Mouse (Mus musculus): ENCODE measurements around the gene Gnl2. TPM values are rescaled to one million over a fixed set of nuclear protein-coding genes. Genes with fewer than 3 reads are reported as not detected.

The Gnl2 gene
- polyA plus RNA-seq, 1 experiment from 2014 or later = 80.7 TPM

- 0 out of 2 replicates have a peak, but pooled peaks have one; percentile 42 for ATAC-seq (ENCODE audit: insufficient read depth)
- 47% methylated on average over 5 of the region's 5 CpGs for WGBS
- no peak for TF ChIP-seq CTCF (IDR thresholded peaks at IDR 0.05; ENCODE audit: low read depth)
- DNase-seq = no peak
- H3K4me2 ChIP-seq = no peak overlapping the region
- H3K36me3 ChIP-seq (ENCODE audit: insufficient read depth) = peaks cover 34% of the 10 kb centered on the region
- H3K9me3 ChIP-seq (ENCODE audit: low read depth, low read length) = no peaks in the 10 kb centered on the region
- H3K27me3 ChIP-seq (ENCODE audit: insufficient read depth, low read length) = no peaks in the 10 kb centered on the region
- no peak overlapping the region for H3K27ac ChIP-seq (ENCODE audit: low read depth)
- H3K4me3 ChIP-seq (ENCODE audit: low read depth, low read length) = no peak overlapping the region
- H3K9ac ChIP-seq = no peak overlapping the region
- no peaks in the 10 kb centered on the region for H3K4me1 ChIP-seq (ENCODE audit: insufficient read depth)
These were observed 41.6 kb downstream of the Gnl2 start for GRCm38 (mm10) chr4:125058033-125058432.

- Histone ChIP-seq H3K9ac (no peak overlapping the region), H3K4me2 (peak overlapping the region; percentile 52), H3K27me3 (ENCODE audit: insufficient read depth, low read length) (no peaks in the 10 kb centered on the region), H3K9me3 (ENCODE audit: low read depth, low read length) (no peaks in the 10 kb centered on the region), H3K4me1 (ENCODE audit: insufficient read depth) (no peaks in the 10 kb centered on the region), H3K27ac (ENCODE audit: low read depth) (no peak overlapping the region), H3K36me3 (ENCODE audit: insufficient read depth) (peaks cover 24% of the 10 kb centered on the region), H3K4me3 (ENCODE audit: low read depth, low read length) (no peak overlapping the region)
- WGBS = 2% methylated on average over 8 of the region's 8 CpGs
- DNase-seq = peak; percentile 86
- peak; percentile 90 for ATAC-seq (ENCODE audit: insufficient read depth)
- peak; percentile 90 for TF ChIP-seq CTCF (IDR thresholded peaks at IDR 0.05; ENCODE audit: low read depth)
These were observed 42.6 kb downstream of the Gnl2 start for GRCm38 (mm10) chr4:125059025-125059424.

- no peak overlapping the region for H3K4me3 ChIP-seq (ENCODE audit: low read depth, low read length)
- H3K4me2 ChIP-seq = no peak overlapping the region
- peaks cover 7% of the 10 kb centered on the region; the same call in 1 of the 2 replicates for H3K36me3 ChIP-seq (ENCODE audit: insufficient read depth)
- no peak overlapping the region for H3K9ac ChIP-seq
- 0 out of 2 replicates have a peak, but pooled peaks cover 6% of the 10 kb centered on the region for H3K4me1 ChIP-seq (ENCODE audit: insufficient read depth)
- 66% methylated on average over 8 of the region's 8 CpGs for WGBS
- no peaks in the 10 kb centered on the region for H3K9me3 ChIP-seq (ENCODE audit: low read depth, low read length)
- no peak for DNase-seq
- ATAC-seq (ENCODE audit: insufficient read depth) = no peak
- no peak overlapping the region for H3K27ac ChIP-seq (ENCODE audit: low read depth)
- no peak for TF ChIP-seq CTCF (IDR thresholded peaks at IDR 0.05; ENCODE audit: low read depth)
- no peaks in the 10 kb centered on the region for H3K27me3 ChIP-seq (ENCODE audit: insufficient read depth, low read length)
These were observed 47.4 kb downstream of the Gnl2 start for GRCm38 (mm10) chr4:125063829-125064228.

- H3K27ac ChIP-seq (ENCODE audit: low read depth) = peak within 1 kb of the TSS; percentile 50; the same call in 1 of the 2 replicates
- peak within 1 kb of the TSS; percentile 77 for H3K4me2 ChIP-seq
- no peak for TF ChIP-seq CTCF (IDR thresholded peaks at IDR 0.05; ENCODE audit: low read depth)
- peak within 1 kb of the TSS; percentile 74 for H3K9ac ChIP-seq
- peaks cover 25% of the 10 kb centered on the region for H3K36me3 ChIP-seq (ENCODE audit: insufficient read depth)
- no peaks in the 10 kb centered on the region for H3K9me3 ChIP-seq (ENCODE audit: low read depth, low read length)
- no peaks in the 10 kb centered on the region for H3K27me3 ChIP-seq (ENCODE audit: insufficient read depth, low read length)
- peak within 1 kb of the TSS; percentile 84 for H3K4me3 ChIP-seq (ENCODE audit: low read depth, low read length)
- DNase-seq (peak; percentile 85), ATAC-seq (ENCODE audit: insufficient read depth) (peak; percentile 58)
- H3K4me1 ChIP-seq (ENCODE audit: insufficient read depth) = 0 out of 2 replicates have a peak, but pooled peaks cover 6% of the 10 kb centered on the region
- 2% methylated on average over 26 of the region's 26 CpGs for WGBS
These were observed 49.3 kb downstream of the Gnl2 start, which contains the start of gene Dnali1 for GRCm38 (mm10) chr4:125065517-125066307. Dnali1 (minus strand) TSS chr4:125065703.

GRCm38 (mm10) chr4:125066490-125067370, 50.3 kb downstream of the Gnl2 start, which contains the start of gene Snip1:
Snip1 (plus strand) TSS chr4:125066672.
- peak within 1 kb of the TSS; percentile 77 for H3K4me2 ChIP-seq
- peak within 1 kb of the TSS; percentile 50; the same call in 1 of the 2 replicates for H3K27ac ChIP-seq (ENCODE audit: low read depth)
- TF ChIP-seq CTCF (IDR thresholded peaks at IDR 0.05; ENCODE audit: low read depth) = no peak
- H3K36me3 ChIP-seq (ENCODE audit: insufficient read depth) = peaks cover 35% of the 10 kb centered on the region
- under 1% methylated on average over 78 of the region's 78 CpGs for WGBS
- no peaks in the 10 kb centered on the region for H3K27me3 ChIP-seq (ENCODE audit: insufficient read depth, low read length)
- H3K9me3 ChIP-seq (ENCODE audit: low read depth, low read length) = no peaks in the 10 kb centered on the region
- peak within 1 kb of the TSS; percentile 74 for H3K9ac ChIP-seq
- DNase-seq (peak; percentile 98), ATAC-seq (ENCODE audit: insufficient read depth) (peak; percentile 92)
- H3K4me3 ChIP-seq (ENCODE audit: low read depth, low read length) = peak within 1 kb of the TSS; percentile 84
- H3K4me1 ChIP-seq (ENCODE audit: insufficient read depth) = 0 out of 2 replicates have a peak, but pooled peaks cover 6% of the 10 kb centered on the region

- Histone ChIP-seq H3K36me3 (ENCODE audit: insufficient read depth) (peaks cover 40% of the 10 kb centered on the region), H3K27ac (ENCODE audit: low read depth) (no peak overlapping the region), H3K4me2 (no peak overlapping the region), H3K9me3 (ENCODE audit: low read depth, low read length) (no peaks in the 10 kb centered on the region), H3K4me3 (ENCODE audit: low read depth, low read length) (no peak overlapping the region), H3K27me3 (ENCODE audit: insufficient read depth, low read length) (no peaks in the 10 kb centered on the region), H3K9ac (no peak overlapping the region), H3K4me1 (ENCODE audit: insufficient read depth) (no peaks in the 10 kb centered on the region)
- 79% methylated on average over 2 of the region's 2 CpGs for WGBS
- no peak for TF ChIP-seq CTCF (IDR thresholded peaks at IDR 0.05; ENCODE audit: low read depth)
- ATAC-seq (ENCODE audit: insufficient read depth) = no peak
- DNase-seq = no peak
These were observed 61.3 kb downstream of the Gnl2 start for GRCm38 (mm10) chr4:125077700-125078099.

Measured in lung, embryonic 14.5 days (tissue).